Mouse (Mus musculus): ENCODE results near the gene A930002H24Rik. TPM values are rescaled to one million over a fixed set of nuclear protein-coding genes. Genes with fewer than 3 reads are reported as not detected.

A930002H24Rik gene
- total and polyA plus RNA-seq, 3 experiments: not detected

- H3K27ac ChIP-seq (ENCODE audit: insufficient read depth, low read depth): no peak overlapping the region
- no peak for TF ChIP-seq GABPA (IDR thresholded peaks at IDR 0.05; ENCODE audit: insufficient replicate concordance, low read depth, low read length)
- TF ChIP-seq POLR2A (IDR thresholded peaks at IDR 0.05; ENCODE audit: low read depth, low read length): no peak
- TF ChIP-seq RAD21 (IDR thresholded peaks at IDR 0.05; ENCODE audit: low read depth, low read length): no peak
- TF ChIP-seq JUN (IDR thresholded peaks at IDR 0.05; ENCODE audit: insufficient read depth, low read depth, low read length): no peak
- no peak for TF ChIP-seq MYC (IDR thresholded peaks at IDR 0.05; ENCODE audit: low read depth, low read length)
- no peak for TF ChIP-seq CHD2 (IDR thresholded peaks at IDR 0.05; ENCODE audit: low read length)
- TF ChIP-seq TBP (conservative IDR thresholded peaks at IDR 0.05; ENCODE audit: low read depth, low read length): no peak
- TF ChIP-seq IRF4 (IDR thresholded peaks at IDR 0.05; ENCODE audit: low read depth, low read length): no peak
- no peak for TF ChIP-seq KAT2A (IDR thresholded peaks at IDR 0.05; ENCODE audit: insufficient replicate concordance, low read length)
- TF ChIP-seq PAX5 (IDR thresholded peaks at IDR 0.05; ENCODE audit: low read length): no peak
- TF ChIP-seq MAX (IDR thresholded peaks at IDR 0.05; ENCODE audit: low read length): no peak
- TF ChIP-seq MAFK (IDR thresholded peaks at IDR 0.05; ENCODE audit: insufficient replicate concordance, low read length): no peak
- no peak for TF ChIP-seq SIN3A (IDR thresholded peaks at IDR 0.05; ENCODE audit: low read length)
- dilution Hi-C loops (cut with MboI; ENCODE audit: extremely low pct_ligation_motif_present, extremely low pct_unique_long_range_greater_than_20kb, low sequenced_read_pairs): no loop called here
- DNase-seq (ENCODE audit: extremely low read depth): no peak
- in situ Hi-C loops (cut with MboI; ENCODE audit: low pct_ligation_motif_present, low pct_unique_long_range_greater_than_20kb, low sequenced_read_pairs): no loop called here
- H3K27me3 ChIP-seq (replicated peaks): peaks cover 46% of the 10 kb centered on the region
- no peaks in the 10 kb centered on the region for H3K79me2 ChIP-seq (replicated peaks; ENCODE audit: control insufficient read depth, extremely low read depth, insufficient read depth, poor library complexity, severe bottlenecking)
- H3K4me1 ChIP-seq (ENCODE audit: control insufficient read depth in 1 of 2, insufficient read depth in 2 of 2): peaks cover 0 to 3% of the 10 kb centered on the region in 2 experiments; a peak in 1 of 4 replicates
- no peak overlapping the region for H3K9ac ChIP-seq (ENCODE audit: insufficient read depth, low read depth)
- no peaks in the 10 kb centered on the region for H3K36me3 ChIP-seq (replicated peaks in 1 of 2; ENCODE audit: control insufficient read depth in 1 of 2, insufficient read depth in 1 of 2, low read length in 1 of 2)
- H3K4me3 ChIP-seq (replicated peaks in 1 of 3; ENCODE audit: low read depth in 2 of 3, low read length in 2 of 3, poor library complexity in 1 of 3): no peak overlapping the region
- peaks cover 2% of the 10 kb centered on the region for H3K9me3 ChIP-seq (replicated peaks; ENCODE audit: low read length)
- H3K4me2 ChIP-seq (ENCODE audit: insufficient read depth, low read depth, poor library complexity, severe bottlenecking): no peak overlapping the region
Measured at GRCm38 (mm10) chr17:63844936-63845335, 18.7 kb downstream of the A930002H24Rik start.

- DNase-seq (ENCODE audit: extremely low read depth): no peak
- H3K36me3 ChIP-seq (replicated peaks in 1 of 2; ENCODE audit: control insufficient read depth in 1 of 2, insufficient read depth in 1 of 2, low read length in 1 of 2): no peaks in the 10 kb centered on the region
- no peaks in the 10 kb centered on the region for H3K79me2 ChIP-seq (replicated peaks; ENCODE audit: control insufficient read depth, extremely low read depth, insufficient read depth, poor library complexity, severe bottlenecking)
- no peak overlapping the region for H3K9ac ChIP-seq (ENCODE audit: insufficient read depth, low read depth)
- H3K4me2 ChIP-seq (ENCODE audit: insufficient read depth, low read depth, poor library complexity, severe bottlenecking): no peak overlapping the region
- in situ Hi-C loops (cut with MboI; ENCODE audit: low pct_ligation_motif_present, low pct_unique_long_range_greater_than_20kb, low sequenced_read_pairs) (no loop called here), dilution Hi-C loops (cut with MboI; ENCODE audit: extremely low pct_ligation_motif_present, extremely low pct_unique_long_range_greater_than_20kb, low sequenced_read_pairs) (no loop called here)
- TF ChIP-seq SIN3A (IDR thresholded peaks at IDR 0.05; ENCODE audit: low read length) (no peak), ZMIZ1 (IDR thresholded peaks at IDR 0.05; ENCODE audit: low read depth, low read length) (no peak), USF1 (IDR thresholded peaks at IDR 0.05; ENCODE audit: low read depth, low read length) (no peak), ELF1 (IDR thresholded peaks at IDR 0.05; ENCODE audit: low read depth, low read length) (no peak), UBTF (IDR thresholded peaks at IDR 0.05; ENCODE audit: low read depth, low read length) (no peak), MAX (IDR thresholded peaks at IDR 0.05; ENCODE audit: low read length) (no peak), RCOR1 (conservative IDR thresholded peaks at IDR 0.05; ENCODE audit: low read depth, low read length) (no peak), ZNF384 (IDR thresholded peaks at IDR 0.05; ENCODE audit: low read depth, low read length) (no peak), JUN (IDR thresholded peaks at IDR 0.05; ENCODE audit: insufficient read depth, low read depth, low read length) (no peak), RAD21 (IDR thresholded peaks at IDR 0.05; ENCODE audit: low read depth, low read length) (no peak), ZKSCAN1 (IDR thresholded peaks at IDR 0.05; ENCODE audit: borderline replicate concordance, low read depth, low read length) (no peak), ZC3H11A (IDR thresholded peaks at IDR 0.05; ENCODE audit: low read depth, low read length) (no peak), BHLHE40 (IDR thresholded peaks at IDR 0.05; ENCODE audit: low read depth, low read length) (no peak), ETS1 (conservative IDR thresholded peaks at IDR 0.05; ENCODE audit: low read depth, low read length) (no peak)
- H3K4me3 ChIP-seq (replicated peaks in 1 of 3; ENCODE audit: low read depth in 2 of 3, low read length in 2 of 3, poor library complexity in 1 of 3): no peak overlapping the region
- H3K27ac ChIP-seq (ENCODE audit: insufficient read depth, low read depth): no peak overlapping the region
- peaks cover 28% of the 10 kb centered on the region for H3K27me3 ChIP-seq (replicated peaks)
- H3K4me1 ChIP-seq (ENCODE audit: control insufficient read depth in 1 of 2, insufficient read depth in 2 of 2): peaks cover 0 to 4% of the 10 kb centered on the region in 2 experiments; a peak in 1 of 4 replicates
- peaks cover 9% of the 10 kb centered on the region for H3K9me3 ChIP-seq (replicated peaks; ENCODE audit: low read length)
Measured at GRCm38 (mm10) chr17:63842226-63842625, 21.4 kb downstream of the A930002H24Rik start.

All from CH12.LX (cell line).